Mouse (Mus musculus): Measurements from ENCODE around the gene Slc26a11. TPM values are rescaled to one million over a fixed set of nuclear protein-coding genes. Genes with fewer than 3 reads are reported as not detected.

The Slc26a11 gene
- polyA plus RNA-seq, 1 experiment from 2014 or later = 10.0 TPM

DNA sequence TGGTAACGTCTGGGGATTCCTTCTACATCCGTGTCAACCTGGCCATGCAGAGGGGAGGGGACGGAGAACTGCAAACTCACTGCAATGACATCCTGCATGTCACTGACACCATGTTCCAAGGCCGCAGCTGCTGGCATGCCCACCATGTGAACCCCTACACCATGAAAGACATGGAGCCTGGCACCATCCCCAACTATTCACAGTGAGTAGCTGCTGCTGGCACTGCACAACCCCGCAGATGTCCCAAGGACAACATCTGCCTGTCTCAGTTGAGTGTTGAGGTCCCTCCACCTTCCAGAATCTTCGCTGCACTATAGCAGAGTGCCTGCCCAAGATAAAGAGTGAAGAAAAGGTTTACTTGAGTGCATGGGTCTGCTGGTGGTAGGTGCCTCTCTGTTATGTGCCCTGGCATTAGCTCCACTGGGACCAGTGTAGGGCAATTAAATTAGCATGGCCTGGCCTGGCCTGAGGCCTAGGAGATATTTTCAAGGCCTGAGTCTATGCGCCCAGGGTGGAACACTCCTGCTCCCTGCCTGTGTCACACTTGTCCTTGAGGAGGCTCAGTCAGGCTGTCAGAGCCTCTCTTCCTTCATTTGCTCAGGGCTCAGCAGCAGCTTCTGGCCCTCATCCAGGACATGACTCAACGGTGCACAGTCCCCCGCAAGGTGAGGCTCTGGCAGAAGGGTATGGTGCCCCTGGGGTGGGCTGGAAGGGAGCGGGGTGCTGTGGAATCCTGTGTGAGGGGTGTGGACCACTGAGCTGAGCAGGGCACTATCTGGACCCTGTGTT is 16.9 kb upstream of the Slc26a11 start:
- ATAC-seq (ENCODE audit: insufficient number of reproducible peaks, insufficient read depth, low FRiP score, low TSS enrichment) = no peak
- WGBS = 79% methylated on average over 10 of the region's 10 CpGs

DNA sequence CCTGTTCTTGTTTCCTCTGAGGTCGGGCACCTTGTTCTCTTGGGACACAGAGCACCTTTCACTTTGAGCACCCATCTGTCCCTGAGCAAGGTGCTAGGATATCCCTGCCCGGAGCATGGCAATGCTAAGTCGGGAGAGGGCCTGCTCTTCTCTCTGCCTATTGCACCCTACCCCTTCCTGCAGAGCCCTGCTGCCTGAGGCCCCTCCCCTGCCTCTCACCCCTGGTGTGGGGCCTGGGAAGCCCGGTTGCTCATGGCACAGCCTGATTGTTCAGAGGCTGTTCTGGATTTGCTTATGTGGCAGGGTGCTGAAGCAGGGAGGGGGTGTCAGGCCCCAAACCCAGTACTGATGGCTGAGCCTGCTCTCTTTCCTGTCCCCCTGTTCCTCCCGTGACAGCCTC is 16.2 kb upstream of the Slc26a11 start:
- no peaks in the 10 kb centered on the region for H3K9me3 ChIP-seq
- H3K9ac ChIP-seq = 0 out of 2 replicates have a peak overlapping the region, but pooled peaks have one; percentile 3
- no peak overlapping the region for H3K4me3 ChIP-seq
- H3K36me3 ChIP-seq = no peaks in the 10 kb centered on the region
- H3K27me3 ChIP-seq = no peaks in the 10 kb centered on the region; the same call in 1 of the 2 replicates
- WGBS = 52% methylated on average over 5 of the region's 5 CpGs
- no peak for ATAC-seq (ENCODE audit: insufficient number of reproducible peaks, insufficient read depth, low FRiP score, low TSS enrichment)
- H3K4me2 ChIP-seq (replicated peaks) = no peak overlapping the region
- H3K27ac ChIP-seq = no peak overlapping the region
- no peaks in the 10 kb centered on the region for H3K4me1 ChIP-seq

More for the DNA sequence above, 16.9 kb upstream of the Slc26a11 start:
- no peaks in the 10 kb centered on the region; the same call in none of the 2 replicates for H3K27me3 ChIP-seq
- H3K27ac ChIP-seq = no peak overlapping the region
- H3K4me2 ChIP-seq (replicated peaks) = no peak overlapping the region
- no peaks in the 10 kb centered on the region for H3K36me3 ChIP-seq
- no peaks in the 10 kb centered on the region for H3K4me1 ChIP-seq
- H3K4me3 ChIP-seq = no peak overlapping the region
- no peaks in the 10 kb centered on the region for H3K9me3 ChIP-seq
- H3K9ac ChIP-seq = no peak overlapping the region

DNA sequence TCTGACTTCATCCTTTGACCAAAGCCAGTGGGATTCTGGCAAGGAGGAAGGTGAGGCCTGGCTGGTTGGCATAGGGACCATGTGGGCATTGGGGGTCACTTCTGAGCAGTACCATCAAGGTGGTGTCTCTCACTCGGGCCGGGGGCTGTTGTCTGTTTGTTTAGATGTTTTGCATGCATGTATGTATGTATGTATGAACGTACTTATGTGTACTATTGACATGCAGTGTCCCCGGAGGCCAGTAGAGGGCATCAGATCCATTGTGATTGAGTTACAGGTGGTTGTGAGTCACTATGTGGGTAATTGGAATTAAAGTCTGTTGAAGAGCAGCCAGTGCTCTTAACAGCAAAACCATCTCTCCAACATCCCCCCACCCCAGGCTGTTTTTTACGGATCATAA is 15.7 kb upstream of the Slc26a11 start:
- H3K4me3 ChIP-seq = no peak overlapping the region
- no peaks in the 10 kb centered on the region for H3K36me3 ChIP-seq
- WGBS = 8% methylated on average over 5 of the region's 5 CpGs
- no peak overlapping the region for H3K27ac ChIP-seq
- 0 out of 2 replicates have a peak overlapping the region, but pooled peaks have one; percentile 3 for H3K9ac ChIP-seq
- no peak for ATAC-seq (ENCODE audit: insufficient number of reproducible peaks, insufficient read depth, low FRiP score, low TSS enrichment)
- H3K27me3 ChIP-seq = no peaks in the 10 kb centered on the region; the same call in 1 of the 2 replicates
- no peaks in the 10 kb centered on the region for H3K9me3 ChIP-seq
- H3K4me1 ChIP-seq = no peaks in the 10 kb centered on the region
- H3K4me2 ChIP-seq (replicated peaks) = no peak overlapping the region

DNA sequence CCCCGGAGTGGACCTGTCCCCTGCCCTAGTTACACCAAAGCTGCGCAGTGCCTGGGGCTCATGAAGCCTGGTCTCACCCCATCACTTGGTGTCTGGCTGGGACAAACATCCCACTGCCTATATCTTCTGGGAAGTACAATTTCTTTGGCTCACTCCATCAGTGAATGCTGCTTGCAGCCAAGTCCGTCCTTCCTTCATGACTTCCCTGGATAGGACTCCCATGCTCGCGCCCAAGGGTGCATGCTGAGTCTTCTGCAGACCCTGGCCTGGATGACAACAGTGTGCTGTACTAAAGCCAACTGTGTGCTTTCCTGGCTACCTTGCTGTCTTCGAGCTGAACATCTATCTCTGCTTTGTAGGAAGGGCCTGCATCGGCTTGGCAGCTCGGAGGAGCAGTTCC is 11.2 kb upstream of the Slc26a11 start:
- Histone ChIP-seq H3K9ac (no peak overlapping the region), H3K4me1 (no peaks in the 10 kb centered on the region), H3K4me3 (no peak overlapping the region), H3K27ac (no peak overlapping the region), H3K9me3 (no peaks in the 10 kb centered on the region), H3K36me3 (no peaks in the 10 kb centered on the region), H3K4me2 (replicated peaks) (no peak overlapping the region), H3K27me3 (no peaks in the 10 kb centered on the region)
- WGBS = 85% methylated on average over 8 of the region's 8 CpGs
- ATAC-seq (ENCODE audit: insufficient number of reproducible peaks, insufficient read depth, low FRiP score, low TSS enrichment) = no peak

DNA sequence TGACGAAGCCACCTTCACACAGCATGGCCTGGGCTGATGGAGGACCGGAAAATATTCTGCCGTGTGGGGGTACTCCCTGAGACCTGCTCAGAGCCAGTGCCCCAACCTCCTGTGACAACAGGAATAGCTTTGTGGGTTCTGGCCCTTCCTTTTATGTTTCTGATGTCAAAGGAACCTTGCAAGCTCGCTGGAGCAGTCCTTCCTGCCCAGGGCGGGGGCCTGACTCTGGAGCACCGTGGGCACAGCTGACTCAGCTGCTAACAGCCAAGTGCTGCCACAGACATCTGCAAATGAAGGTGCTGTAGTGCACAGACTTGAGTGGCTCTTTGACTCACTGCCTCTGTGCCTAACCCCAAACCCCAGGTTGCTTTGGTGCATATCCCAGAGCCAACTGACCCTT is 10.5 kb upstream of the Slc26a11 start:
- no peaks in the 10 kb centered on the region for H3K36me3 ChIP-seq
- H3K27me3 ChIP-seq = no peaks in the 10 kb centered on the region
- no peak overlapping the region for H3K27ac ChIP-seq
- WGBS = 72% methylated on average over 6 of the region's 6 CpGs
- no peak overlapping the region for H3K9ac ChIP-seq
- H3K4me1 ChIP-seq = no peaks in the 10 kb centered on the region
- H3K4me3 ChIP-seq = no peak overlapping the region
- no peak for ATAC-seq (ENCODE audit: insufficient number of reproducible peaks, insufficient read depth, low FRiP score, low TSS enrichment)
- no peak overlapping the region for H3K4me2 ChIP-seq (replicated peaks)
- H3K9me3 ChIP-seq = no peaks in the 10 kb centered on the region

DNA sequence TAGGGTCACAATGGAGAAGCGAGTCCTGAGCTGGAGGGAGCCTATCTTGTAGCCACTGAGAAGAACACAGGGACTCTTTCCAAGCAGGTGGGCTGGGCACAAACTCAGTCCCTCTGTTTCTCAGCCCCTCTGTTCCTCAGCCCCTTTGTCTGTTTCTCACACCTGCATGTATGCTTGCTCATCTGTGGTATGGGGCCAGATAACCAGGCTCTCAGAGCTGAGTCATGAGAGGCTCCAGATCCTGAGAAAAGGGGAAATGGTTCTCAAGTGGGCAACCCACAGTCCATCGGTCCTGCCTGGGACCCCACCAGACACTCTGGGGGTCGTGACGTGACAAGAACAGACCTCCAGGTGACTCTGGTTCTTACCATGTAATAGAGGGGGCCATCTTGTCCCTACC is 8.2 kb upstream of the Slc26a11 start:
- H3K4me1 ChIP-seq = no peaks in the 10 kb centered on the region
- H3K4me3 ChIP-seq = no peak overlapping the region
- H3K9ac ChIP-seq = no peak overlapping the region
- no peaks in the 10 kb centered on the region for H3K9me3 ChIP-seq
- H3K27me3 ChIP-seq = no peaks in the 10 kb centered on the region
- no peaks in the 10 kb centered on the region for H3K36me3 ChIP-seq
- no peak overlapping the region for H3K27ac ChIP-seq
- ATAC-seq (ENCODE audit: insufficient number of reproducible peaks, insufficient read depth, low FRiP score, low TSS enrichment) = no peak
- WGBS = 87% methylated on average over 4 of the region's 4 CpGs
- H3K4me2 ChIP-seq (replicated peaks) = no peak overlapping the region

DNA sequence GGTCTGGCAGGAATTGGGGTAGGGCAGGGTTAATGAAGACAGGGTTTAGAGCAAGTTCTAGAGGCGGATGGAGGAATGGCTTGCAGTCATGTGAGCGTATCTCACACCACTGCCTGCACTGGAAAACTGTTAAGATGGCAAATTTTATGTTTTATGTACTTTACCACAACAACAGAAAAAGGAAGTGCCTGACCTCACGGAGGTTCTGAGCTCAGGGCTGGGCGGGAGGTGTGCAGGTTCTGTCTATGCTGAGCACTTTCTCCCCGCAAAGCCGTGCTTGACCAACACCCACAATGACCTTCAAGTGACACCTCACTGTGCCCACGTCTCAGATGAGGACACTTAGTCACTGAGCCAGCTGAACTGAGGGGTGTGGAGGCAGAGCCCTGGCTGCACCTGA is 3.2 kb upstream of the Slc26a11 start:
- Histone ChIP-seq H3K9me3 (no peaks in the 10 kb centered on the region), H3K4me3 (no peak overlapping the region), H3K9ac (no peak overlapping the region), H3K27me3 (0 out of 2 replicates have a peak, but pooled peaks cover 6% of the 10 kb centered on the region), H3K27ac (no peak overlapping the region), H3K36me3 (no peaks in the 10 kb centered on the region), H3K4me1 (peaks cover 18% of the 10 kb centered on the region), H3K4me2 (replicated peaks) (no peak overlapping the region)
- 78% methylated on average over 7 of the region's 7 CpGs for WGBS
- no peak for ATAC-seq (ENCODE audit: insufficient number of reproducible peaks, insufficient read depth, low FRiP score, low TSS enrichment)

DNA sequence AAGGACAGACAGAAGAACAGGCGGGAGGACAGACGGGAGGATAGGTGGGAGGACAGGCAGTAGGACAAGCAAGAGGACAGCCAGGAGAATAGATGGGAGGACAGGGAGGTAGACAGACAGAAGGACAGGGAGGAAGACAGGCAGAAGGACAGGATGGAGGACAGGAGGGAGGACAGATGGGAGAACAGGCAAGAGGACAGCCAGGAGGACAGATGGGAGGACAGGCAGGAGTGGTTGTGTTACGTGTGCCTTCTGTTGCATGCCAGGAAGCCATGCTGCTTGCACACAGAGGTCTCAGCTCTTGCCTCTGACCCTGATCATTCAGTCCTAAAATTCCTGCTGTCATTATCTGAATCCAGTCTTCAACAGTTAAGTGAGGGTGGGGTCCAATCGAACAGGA is 1.4 kb upstream of the Slc26a11 start:
- H3K4me1 ChIP-seq = peaks cover 18% of the 10 kb centered on the region
- 85% methylated on average over 4 of the region's 4 CpGs for WGBS
- no peak for ATAC-seq (ENCODE audit: insufficient number of reproducible peaks, insufficient read depth, low FRiP score, low TSS enrichment)
- no peak overlapping the region for H3K4me2 ChIP-seq (replicated peaks)
- H3K27me3 ChIP-seq = 0 out of 2 replicates have a peak, but pooled peaks cover 6% of the 10 kb centered on the region
- no peak overlapping the region for H3K9ac ChIP-seq
- H3K4me3 ChIP-seq = no peak overlapping the region
- H3K9me3 ChIP-seq = no peaks in the 10 kb centered on the region
- no peak overlapping the region for H3K27ac ChIP-seq
- no peaks in the 10 kb centered on the region for H3K36me3 ChIP-seq

DNA sequence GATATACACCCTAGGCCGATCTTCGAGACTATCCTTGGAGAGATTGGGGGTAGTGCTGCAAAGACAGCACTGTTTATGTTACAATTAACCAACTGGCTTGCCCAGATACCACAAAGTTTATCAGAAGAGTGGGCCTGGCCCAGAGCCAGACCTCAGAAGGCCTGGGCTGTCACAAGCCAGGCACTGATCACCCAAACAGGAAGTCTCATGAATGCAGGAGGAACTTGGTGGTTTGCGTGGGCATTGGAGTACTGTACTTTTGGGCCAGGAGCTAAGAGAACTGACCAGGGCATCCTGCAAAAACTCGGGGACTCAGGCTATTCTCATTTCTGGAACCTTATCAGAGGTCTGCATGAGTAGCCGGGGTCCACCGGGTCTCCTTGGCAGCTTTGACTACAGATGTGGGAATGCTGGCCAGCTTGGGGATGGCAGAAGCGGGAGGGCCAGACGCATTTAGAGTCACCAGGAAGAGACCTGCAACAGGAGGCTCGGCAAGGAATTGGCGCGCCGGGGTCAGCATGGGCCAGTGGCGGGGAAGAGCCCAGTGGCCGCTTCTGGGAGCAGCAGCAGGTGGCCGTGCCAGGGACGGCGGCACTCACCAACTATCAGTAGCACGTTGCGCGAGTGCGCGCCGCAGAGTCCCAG is 437 bp upstream of the Slc26a11 start:
- 5% methylated on average over 23 of the region's 23 CpGs for WGBS
- Histone ChIP-seq H3K9ac (peak overlapping the region; percentile 78), H3K27me3 (0 out of 2 replicates have a peak, but pooled peaks cover 6% of the 10 kb centered on the region), H3K4me1 (peaks cover 18% of the 10 kb centered on the region), H3K27ac (peak overlapping the region; percentile 74), H3K4me2 (replicated peaks) (peak overlapping the region; percentile 80), H3K36me3 (peaks cover 5% of the 10 kb centered on the region; the same call in 1 of the 2 replicates), H3K4me3 (peak overlapping the region; percentile 67), H3K9me3 (no peaks in the 10 kb centered on the region)
- ATAC-seq (ENCODE audit: insufficient number of reproducible peaks, insufficient read depth, low FRiP score, low TSS enrichment) = 0 out of 2 replicates have a peak, but pooled peaks have one; percentile 20

DNA sequence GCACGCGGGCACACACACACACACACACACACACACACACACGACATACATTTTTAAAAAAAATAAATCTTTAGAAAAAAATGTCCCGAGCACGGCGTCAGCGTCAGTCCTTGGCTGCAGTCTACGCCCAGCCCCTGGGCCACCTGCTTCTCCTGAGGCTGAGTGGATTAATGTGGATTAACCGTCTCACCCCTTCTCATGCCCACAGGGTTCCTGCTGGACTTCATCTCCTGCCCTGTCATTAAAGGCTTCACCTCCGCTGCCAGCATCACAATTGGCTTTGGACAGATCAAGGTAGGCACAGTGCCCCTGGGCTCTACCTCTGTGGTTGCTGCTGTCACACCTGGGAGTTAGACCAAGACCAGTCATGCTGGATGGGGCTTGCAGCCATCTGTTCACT is 3.7 kb downstream of the Slc26a11 start:
- Histone ChIP-seq H3K9me3 (no peaks in the 10 kb centered on the region), H3K4me3 (no peak overlapping the region), H3K27me3 (no peaks in the 10 kb centered on the region), H3K9ac (no peak overlapping the region), H3K4me2 (replicated peaks) (no peak overlapping the region), H3K36me3 (peaks cover 11% of the 10 kb centered on the region), H3K4me1 (peaks cover 18% of the 10 kb centered on the region), H3K27ac (no peak overlapping the region)
- ATAC-seq (ENCODE audit: insufficient number of reproducible peaks, insufficient read depth, low FRiP score, low TSS enrichment) = no peak
- WGBS = 86% methylated on average over 10 of the region's 10 CpGs

DNA sequence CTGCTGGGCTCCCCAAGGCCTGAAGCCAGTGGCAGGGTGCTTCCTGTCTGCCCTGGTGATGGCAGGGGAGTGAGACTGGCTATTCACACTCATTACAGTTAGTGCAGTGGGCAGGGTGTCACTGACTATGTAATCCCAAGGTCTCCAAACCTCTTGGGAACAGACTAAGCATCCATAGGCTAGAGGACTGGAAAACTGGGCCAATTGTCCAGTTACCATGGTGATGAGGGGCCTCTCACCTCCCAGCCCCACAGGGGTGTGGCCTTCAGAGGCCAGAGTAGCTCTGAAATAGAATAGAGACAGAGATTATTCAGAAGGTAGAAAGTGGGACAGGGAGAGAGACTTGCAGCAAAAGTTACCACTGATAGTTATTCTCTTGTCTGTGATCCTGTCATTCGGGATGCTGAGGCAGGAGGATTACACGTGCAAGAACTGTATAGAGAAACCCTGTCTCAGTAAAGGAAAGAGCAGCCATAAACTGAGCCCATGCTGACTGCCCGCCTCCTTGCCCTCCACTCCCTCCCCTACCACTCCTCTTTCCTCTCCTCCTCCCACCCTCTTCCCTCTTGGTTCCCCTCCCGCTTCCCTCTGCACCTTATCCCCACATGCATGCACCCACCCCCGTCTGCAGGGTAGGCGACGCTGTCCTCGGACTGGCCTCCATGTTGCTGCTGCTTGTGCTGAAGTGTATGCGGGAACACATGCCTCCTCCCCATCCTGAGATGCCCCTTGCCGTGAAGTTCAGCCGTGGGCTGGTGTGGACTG is 7.6 kb downstream of the Slc26a11 start:
- ATAC-seq (ENCODE audit: insufficient number of reproducible peaks, insufficient read depth, low FRiP score, low TSS enrichment) = peak; percentile 59; the same call in 1 of the 2 replicates

More for the DNA sequence above, 7.6 kb downstream of the Slc26a11 start:
- Histone ChIP-seq H3K4me2 (replicated peaks) (no peak overlapping the region; the same call in 1 of the 2 replicates), H3K9ac (no peak overlapping the region), H3K4me3 (no peak overlapping the region), H3K4me1 (no peaks in the 10 kb centered on the region), H3K9me3 (no peaks in the 10 kb centered on the region), H3K27me3 (no peaks in the 10 kb centered on the region), H3K27ac (peak overlapping the region; percentile 9; the same call in 1 of the 2 replicates), H3K36me3 (peaks cover 14% of the 10 kb centered on the region)
- 45% methylated on average over 11 of the region's 11 CpGs for WGBS
